Mouse (Mus musculus): ENCODE measurements around the gene Stxbp2.

DNA sequence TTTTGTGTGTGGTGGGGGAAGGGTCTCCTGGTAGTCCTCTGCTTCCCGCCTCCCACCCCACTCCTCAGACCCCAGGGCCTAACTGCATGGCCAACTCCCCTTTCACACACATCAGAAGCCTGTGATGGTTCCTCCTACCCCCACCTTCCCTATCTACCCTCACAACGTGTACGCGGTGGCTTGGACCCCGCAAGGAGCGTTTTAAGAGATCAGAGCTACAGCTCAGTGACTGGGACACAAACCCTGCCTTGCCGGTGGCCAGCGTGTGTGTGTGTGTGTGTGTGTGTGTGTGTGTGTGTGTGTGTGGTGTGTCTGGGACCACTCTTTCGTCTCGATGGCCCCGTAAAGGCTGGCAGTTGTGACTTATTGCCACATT is 42.5 kb upstream of the Stxbp2 start:
- TF ChIP-seq POLR2A (IDR thresholded peaks at IDR 0.05; ENCODE audit: low read depth, low read length) (no peak), CTCF (IDR thresholded peaks at IDR 0.05; ENCODE audit: extremely low read depth, insufficient read length, insufficient replicate concordance, low read depth, low read length) (no peak)
